In genomic region chr14:7832440-7832783, GRCm38 (mm10) we compare ENCODE assay signal across 21 mouse cellular contexts. TPM values are rescaled to one million over a fixed set of nuclear protein-coding genes. Genes with fewer than 3 reads are reported as not detected.
"Had no signal": no experiment of that assay in that cellular context is flagged by ENCODE, and none has a peak within 500 bp of the region (broad histone marks: within the 10 kb centered on the region; RNA-seq: fewer than 3 reads in every experiment).

No protein-coding gene starts in this region.

- ATAC-seq: intestine, postnatal 0 days; liver, embryonic 12.5 days; midbrain, embryonic 15.5 days had no signal

- H3K4me2 ChIP-seq: limb, embryonic 15.5 days; liver, embryonic 12.5 days; lung, embryonic 14.5 days; midbrain, embryonic 11.5 days; midbrain, embryonic 15.5 days; neural tube, embryonic 13.5 days had no signal

- H3K36me3 ChIP-seq: limb, embryonic 15.5 days; liver, embryonic 12.5 days; midbrain, embryonic 15.5 days; neural tube, embryonic 13.5 days had no signal

- H3K9ac ChIP-seq: limb, embryonic 15.5 days; liver, embryonic 12.5 days; lung, embryonic 14.5 days; midbrain, embryonic 15.5 days; neural tube, embryonic 13.5 days had no signal

- H3K27me3 ChIP-seq: limb, embryonic 15.5 days; liver, embryonic 12.5 days; megakaryocyte, embryonic 14.5 days; midbrain, embryonic 15.5 days; neural tube, embryonic 13.5 days had no signal

- H3K9me3 ChIP-seq: limb, embryonic 15.5 days; liver, embryonic 12.5 days; midbrain, embryonic 15.5 days; neural tube, embryonic 13.5 days had no signal

- H3K4me1 ChIP-seq: liver, embryonic 12.5 days; midbrain, embryonic 15.5 days had no signal

- H3K4me3 ChIP-seq: limb, embryonic 15.5 days; liver, embryonic 12.5 days; megakaryocyte, embryonic 14.5 days; midbrain, embryonic 15.5 days; neural tube, embryonic 13.5 days had no signal

- DNase-seq: kidney, adult 8-10 months; kidney, postnatal 25 days; layer of hippocampus, adult 9-11 months; lung, embryonic 14.5 days; lung, postnatal 10 days; lung, postnatal 4 days; spleen, adult 18-20 months; thymus, adult 2 months; thymus, postnatal 25 days had no signal

- H3K27ac ChIP-seq: liver, embryonic 12.5 days; midbrain, embryonic 15.5 days; neural tube, embryonic 13.5 days had no signal

RNA-seq across cellular contexts. Expression of gene Gm26661, which starts 41.0 kb away (rescaled TPM):
- total RNA-seq: left cerebral cortex, postnatal 14 days; monocyte, adult 5-6 weeks had no signal
- polyA plus RNA-seq: intestine, postnatal 0 days; kidney, embryonic 16.5 days; limb, embryonic 15.5 days; liver, embryonic 12.5 days; liver, embryonic 16.5 days; lung, embryonic 14.5 days; midbrain, embryonic 11.5 days; midbrain, embryonic 15.5 days; neural tube, embryonic 13.5 days; stomach, embryonic 14.5 days; thymus, adult 2 months had no signal
